Mouse (Mus musculus) large intestine, adult 2 months (tissue): ENCODE results near the gene Zfp511. TPM values are rescaled to one million over a fixed set of nuclear protein-coding genes. Genes with fewer than 3 reads are reported as not detected.

Source experiments
- DNase-seq: peaks from one replicate; pipeline ENCODE4 v3.0.0-alpha.2; 2012; ENCODE audit warnings: low read depth, low spot score
- WGBS: fragments of 180-500 bp; shearing (Covaris S2); methylation state at CpG from one replicate; pipeline ENCODE4 v1.1.7; 2018; 5-methylcytosine and 5-hydroxymethylcytosine counted together
- polyA plus RNA-seq: library from polyadenylated mRNA; depleted of rRNA; stranded (reverse); fragments of >200 nt; gene quantifications from 2 replicates; pipeline ENCODE4 v1.2.3, GENCODE M21; 2012

Zfp511 gene
- polyA plus RNA-seq, 1 experiment, result 36.7 TPM

GRCm38 (mm10) chr7:140047811-140048311, 11.7 kb downstream of the Zfp511 start:
- DNase-seq, result no peak
- 1% methylated on average over 33 of the region's 33 CpGs for WGBS

GRCm38 (mm10) chr7:140048361-140049114, 12.3 kb downstream of the Zfp511 start, which contains the start of gene Msx3:
Gene Msx3 (minus strand): TSS chr7:140049089.
- 2% methylated on average over 56 of the region's 56 CpGs for WGBS
- no peak for DNase-seq

GRCm38 (mm10) chr7:140049115-140049689, 13.0 kb downstream of the Zfp511 start:
- no peak for DNase-seq
- WGBS, result under 1% methylated on average over 34 of the region's 34 CpGs

- WGBS, result 80% methylated on average over 4 of the region's 4 CpGs
- DNase-seq, result no peak
These were observed 17.9 kb downstream of the Zfp511 start for GRCm38 (mm10) chr7:140054124-140054523.

- 6% methylated on average over 53 of the region's 53 CpGs for WGBS
- DNase-seq, result no peak
These were observed 21.5 kb downstream of the Zfp511 start for GRCm38 (mm10) chr7:140057413-140058407.

GRCm38 (mm10) chr7:140058528-140058927, 22.3 kb downstream of the Zfp511 start:
- DNase-seq, result no peak
- 43% methylated on average over 7 of the region's 7 CpGs for WGBS

- 71% methylated on average over 4 of the region's 4 CpGs for WGBS
- no peak for DNase-seq
These were observed 23.4 kb downstream of the Zfp511 start for GRCm38 (mm10) chr7:140059601-140060000.

- no peak for DNase-seq
These were observed 25.0 kb downstream of the Zfp511 start for GRCm38 (mm10) chr7:140060936-140061831.

GRCm38 (mm10) chr7:140061832-140062130, 25.6 kb downstream of the Zfp511 start:
- WGBS, result 5% methylated on average over 6 of the region's 6 CpGs
- DNase-seq, result no peak

More at GRCm38 (mm10) chr7:140060936-140061831, 25.0 kb downstream of the Zfp511 start:
- WGBS, result 4% methylated on average over 47 of the region's 47 CpGs

GRCm38 (mm10) chr7:140062307-140062706, 26.1 kb downstream of the Zfp511 start:
- DNase-seq, result no peak
- whole genome bisulfite sequencing, result 16% methylated on average over 11 of the region's 11 CpGs

GRCm38 (mm10) chr7:140063092-140063491, 26.9 kb downstream of the Zfp511 start:
- no peak for DNase-seq
- 21% methylated on average over 7 of the region's 7 CpGs for WGBS

GRCm38 (mm10) chr7:140067397-140067796, 31.2 kb downstream of the Zfp511 start:
- 30% methylated on average over 6 of the region's 6 CpGs for WGBS
- DNase-seq, result no peak

- no peak for DNase-seq
- 36% methylated on average over 39 of the region's 39 CpGs for WGBS
These were observed 34.0 kb downstream of the Zfp511 start for GRCm38 (mm10) chr7:140070042-140070711.

- no peak for DNase-seq
- 43% methylated on average over 6 of the region's 6 CpGs for WGBS
These were observed 41.5 kb downstream of the Zfp511 start for GRCm38 (mm10) chr7:140077698-140078097.

- 4% methylated on average over 5 of the region's 5 CpGs for WGBS
- DNase-seq, result peak; percentile 63
These were observed 42.5 kb downstream of the Zfp511 start for GRCm38 (mm10) chr7:140078711-140079110.

- WGBS, result 2% methylated on average over 24 of the region's 24 CpGs
- peak; percentile 37 for DNase-seq
These were observed 44.4 kb downstream of the Zfp511 start for GRCm38 (mm10) chr7:140080503-140081156.

- no peak for DNase-seq
- WGBS, result 28% methylated on average over 20 of the region's 20 CpGs
These were observed 45.4 kb downstream of the Zfp511 start for GRCm38 (mm10) chr7:140081408-140082241.
